Mouse (Mus musculus) midbrain, embryonic 13.5 days (tissue): ENCODE measurements at regions not wholly inside any gene's neighbourhood (a gene's known extent, or its start where the extent isn't known, plus 50 kb on each side); places are given as distances from the start of the nearest gene placed in this dataset.

Source experiments
- ATAC-seq: fragments of 200-750 bp; cut with Nextera tagmentation; 2 replicates; pipeline ENCODE4 v1.8.0; 2017; ENCODE audit warnings: mild to moderate bottlenecking, moderate TSS enrichment, moderate library complexity
- H3K27ac ChIP-seq: fragments of 300-500 bp; sonication (generic); 2 replicates; pipeline ENCODE4 v1.5.1; 2015; ENCODE audit warnings: inconsistent platforms, mild to moderate bottlenecking, moderate library complexity
- H3K27me3 ChIP-seq: fragments of 300-500 bp; sonication (generic); 2 replicates; pipeline ENCODE4 v1.6.1; 2015; ENCODE audit warnings: mild to moderate bottlenecking, inconsistent platforms
- H3K36me3 ChIP-seq: fragments of 300-500 bp; sonication (generic); 2 replicates; pipeline ENCODE4 v1.6.1; 2015; ENCODE audit warnings: mild to moderate bottlenecking, inconsistent platforms
- H3K4me1 ChIP-seq: fragments of 300-500 bp; sonication (generic); replicated peaks from 2 replicates; pipeline ENCODE4 v1.6.1; 2015; ENCODE audit warnings: inconsistent platforms
- H3K4me2 ChIP-seq: fragments of 300-500 bp; sonication (generic); replicated peaks from 2 replicates; pipeline ENCODE4 v1.6.1; 2015; ENCODE audit warnings: moderate library complexity, mild to moderate bottlenecking, inconsistent platforms
- H3K4me3 ChIP-seq: fragments of 300-500 bp; sonication (generic); replicated peaks from 2 replicates; pipeline ENCODE4 v1.5.1; 2015; ENCODE audit warnings: mild to moderate bottlenecking, inconsistent platforms
- H3K9ac ChIP-seq: fragments of 300-500 bp; sonication (generic); replicated peaks from 2 replicates; pipeline ENCODE4 v1.6.1; 2015; ENCODE audit warnings: mild to moderate bottlenecking, inconsistent platforms
- H3K9me3 ChIP-seq: fragments of 300-500 bp; sonication (generic); 2 replicates; pipeline ENCODE4 v1.6.1; 2016; ENCODE audit warnings: mild to moderate bottlenecking, inconsistent platforms
- whole genome bisulfite sequencing: fragments of 180-500 bp; shearing (Covaris S2); methylation state at CpG from one replicate; pipeline ENCODE4 v1.1.7; 2015; 5-methylcytosine and 5-hydroxymethylcytosine counted together

DNA sequence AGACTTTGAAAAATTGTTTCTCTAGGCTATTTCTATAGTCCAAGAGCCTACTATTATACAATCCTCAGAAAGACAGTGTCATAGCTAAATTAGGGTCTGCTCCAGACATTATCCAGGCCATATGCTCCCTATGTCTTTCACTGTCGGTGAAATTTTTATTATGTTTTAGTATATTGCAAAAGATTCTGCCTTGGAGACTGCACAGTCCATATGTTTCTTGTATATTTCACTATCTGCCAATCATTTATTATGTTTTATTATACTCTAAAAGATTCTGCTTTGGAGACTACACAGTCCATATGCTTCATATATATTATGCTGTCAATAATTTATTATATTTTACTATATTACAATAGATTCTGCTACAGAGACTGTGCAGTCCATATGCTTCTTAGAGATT lies 564.3 kb upstream of the 4931417E11Rik start:
- WGBS = 88% methylated on average over 1 of the region's 1 CpGs

DNA sequence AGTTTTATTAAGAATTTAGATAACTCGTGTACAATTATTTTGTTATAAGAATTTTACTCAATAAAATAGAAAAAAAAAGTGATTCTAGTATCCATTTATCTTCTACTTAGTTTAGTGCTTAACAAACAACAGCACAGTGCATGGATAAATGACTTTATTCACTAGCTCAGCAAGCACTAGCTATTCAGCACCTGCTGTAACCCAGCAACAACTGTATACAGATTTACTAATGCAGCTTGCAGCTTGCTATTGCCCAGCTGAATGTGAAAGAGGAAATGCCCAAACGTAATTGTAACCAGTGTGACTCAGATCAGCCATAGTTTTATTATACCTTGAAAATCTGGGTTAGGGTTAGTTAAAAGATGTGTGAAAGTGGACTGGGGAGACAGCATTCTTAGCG lies 547.6 kb upstream of the 4931417E11Rik start:
- Histone ChIP-seq H3K4me1 (no peaks in the 10 kb centered on the region), H3K36me3 (no peaks in the 10 kb centered on the region), H3K4me3 (no peak overlapping the region), H3K9ac (no peak overlapping the region), H3K4me2 (no peak overlapping the region), H3K27me3 (no peaks in the 10 kb centered on the region), H3K27ac (no peak overlapping the region), H3K9me3 (no peaks in the 10 kb centered on the region)
- no peak for ATAC-seq
- 62% methylated on average over 3 of the region's 3 CpGs for WGBS

More for the DNA sequence above, 564.3 kb upstream of the 4931417E11Rik start:
- H3K9me3 ChIP-seq = no peaks in the 10 kb centered on the region
- no peaks in the 10 kb centered on the region for H3K4me1 ChIP-seq
- H3K27me3 ChIP-seq = no peaks in the 10 kb centered on the region
- no peak overlapping the region for H3K27ac ChIP-seq
- H3K4me2 ChIP-seq = no peak overlapping the region
- no peak for ATAC-seq
- no peak overlapping the region for H3K4me3 ChIP-seq
- H3K9ac ChIP-seq = no peak overlapping the region
- no peaks in the 10 kb centered on the region for H3K36me3 ChIP-seq

GRCm38 (mm10) chr6:73981742-73982141 lies 512.3 kb upstream of the 4931417E11Rik start:
- 91% methylated on average over 4 of the region's 4 CpGs for WGBS

DNA sequence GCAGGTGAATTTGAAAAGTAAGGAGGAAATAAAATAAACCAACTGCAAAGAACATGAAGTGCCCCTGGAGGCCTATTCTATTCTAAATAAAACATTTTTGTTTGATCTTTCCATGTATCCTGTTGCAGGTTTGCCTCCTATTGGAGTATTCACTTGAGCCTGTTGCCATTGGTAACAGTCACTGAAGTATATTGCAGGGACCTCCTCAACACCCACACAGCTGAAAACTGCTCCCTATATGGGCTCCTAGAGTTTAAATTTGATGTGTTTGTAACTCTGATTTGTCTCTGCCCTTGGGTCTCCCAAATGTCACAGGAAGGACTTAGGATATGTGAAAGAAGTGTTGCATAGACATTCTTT lies 480.4 kb upstream of the 4931417E11Rik start:
- Histone ChIP-seq H3K4me2 (no peak overlapping the region), H3K4me3 (no peak overlapping the region), H3K36me3 (no peaks in the 10 kb centered on the region), H3K27me3 (no peaks in the 10 kb centered on the region), H3K9ac (no peak overlapping the region), H3K27ac (no peak overlapping the region), H3K4me1 (no peaks in the 10 kb centered on the region), H3K9me3 (no peaks in the 10 kb centered on the region)
- no peak for ATAC-seq

More at GRCm38 (mm10) chr6:73981742-73982141, 512.3 kb upstream of the 4931417E11Rik start:
- Histone ChIP-seq H3K4me2 (no peak overlapping the region), H3K27ac (no peak overlapping the region), H3K36me3 (no peaks in the 10 kb centered on the region), H3K27me3 (no peaks in the 10 kb centered on the region), H3K4me3 (no peak overlapping the region), H3K4me1 (no peaks in the 10 kb centered on the region), H3K9me3 (no peaks in the 10 kb centered on the region), H3K9ac (no peak overlapping the region)
- no peak for ATAC-seq

GRCm38 (mm10) chr6:73949121-73949933 lies 479.9 kb upstream of the 4931417E11Rik start:
- WGBS = 78% methylated on average over 5 of the region's 5 CpGs

GRCm38 (mm10) chr6:73913426-73914404 lies 444.2 kb upstream of the 4931417E11Rik start:
- 48% methylated on average over 2 of the region's 2 CpGs for WGBS
- no peaks in the 10 kb centered on the region for H3K27me3 ChIP-seq
- no peak overlapping the region for H3K27ac ChIP-seq
- H3K36me3 ChIP-seq = no peaks in the 10 kb centered on the region
- H3K9ac ChIP-seq = no peak overlapping the region
- no peaks in the 10 kb centered on the region for H3K4me1 ChIP-seq
- H3K4me2 ChIP-seq = no peak overlapping the region
- H3K4me3 ChIP-seq = no peak overlapping the region
- H3K9me3 ChIP-seq = no peaks in the 10 kb centered on the region
- peak; percentile 74 for ATAC-seq

More at GRCm38 (mm10) chr6:73949121-73949933, 479.9 kb upstream of the 4931417E11Rik start:
- Histone ChIP-seq H3K9me3 (no peaks in the 10 kb centered on the region), H3K4me2 (no peak overlapping the region), H3K27ac (no peak overlapping the region), H3K4me1 (no peaks in the 10 kb centered on the region), H3K36me3 (no peaks in the 10 kb centered on the region), H3K4me3 (no peak overlapping the region), H3K27me3 (no peaks in the 10 kb centered on the region), H3K9ac (no peak overlapping the region)
- no peak for ATAC-seq

DNA sequence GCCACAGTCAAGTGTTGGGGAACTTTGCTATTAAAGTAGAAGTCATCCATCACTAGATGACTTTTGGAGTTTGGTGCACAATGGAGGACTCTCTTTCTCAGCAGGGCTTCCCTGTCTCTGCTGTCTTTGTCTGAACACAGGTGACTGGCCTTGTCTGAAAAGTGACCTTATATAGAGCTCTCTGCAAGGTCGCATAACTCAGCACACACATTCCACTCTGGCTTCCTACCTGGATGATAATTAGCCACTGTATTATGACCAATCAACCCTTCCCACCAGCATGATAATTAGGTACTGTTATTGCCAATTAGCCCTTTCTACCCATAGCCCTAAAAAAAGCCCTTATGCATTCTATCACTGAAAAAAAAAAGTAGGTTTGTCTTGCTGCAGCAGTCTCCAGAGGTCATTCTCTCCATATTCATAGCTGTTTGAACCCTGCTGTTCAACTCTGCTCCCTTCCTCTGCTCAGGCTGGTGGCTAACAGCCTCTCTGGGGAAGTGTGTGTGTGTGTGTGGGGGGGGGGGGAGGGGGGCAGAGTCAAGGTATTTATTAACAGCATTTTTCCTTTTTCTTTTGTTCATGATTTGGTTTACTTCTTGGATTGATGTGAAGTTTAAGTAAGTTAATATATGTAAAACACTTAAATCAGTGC lies 419.8 kb upstream of the 4931417E11Rik start:
- Histone ChIP-seq H3K4me3 (no peak overlapping the region), H3K4me2 (no peak overlapping the region), H3K4me1 (no peaks in the 10 kb centered on the region), H3K27me3 (no peaks in the 10 kb centered on the region), H3K36me3 (no peaks in the 10 kb centered on the region), H3K27ac (no peak overlapping the region), H3K9me3 (no peaks in the 10 kb centered on the region), H3K9ac (no peak overlapping the region)
- ATAC-seq = peak; percentile 67; the same call in 1 of the 2 replicates
- 88% methylated on average over 1 of the region's 1 CpGs for WGBS

- Histone ChIP-seq H3K4me2 (no peak overlapping the region), H3K9ac (no peak overlapping the region)
- 66% methylated on average over 3 of the region's 3 CpGs for WGBS
These were observed 409.2 kb upstream of the 4931417E11Rik start for GRCm38 (mm10) chr6:73878662-73879061.

DNA sequence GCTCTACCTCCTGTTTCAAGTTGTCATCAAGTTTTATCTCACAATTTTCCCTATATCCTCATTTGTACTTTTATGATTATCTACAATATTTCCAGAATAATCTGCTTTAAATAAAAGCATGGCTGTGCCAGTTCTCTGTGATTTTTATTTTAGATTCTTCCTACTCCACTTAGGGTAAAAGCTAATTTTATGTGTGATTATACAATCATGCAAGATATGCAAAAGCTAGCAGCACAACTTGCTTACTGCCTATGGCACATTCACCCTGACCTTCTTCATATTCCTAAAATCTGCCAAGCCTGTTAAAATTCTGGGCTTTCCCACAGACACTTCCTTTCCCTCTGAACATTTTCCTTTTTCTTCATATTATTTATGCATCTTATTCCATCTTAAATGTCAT lies 399.2 kb upstream of the 4931417E11Rik start:
- H3K36me3 ChIP-seq = no peaks in the 10 kb centered on the region
- no peak for ATAC-seq
- H3K27me3 ChIP-seq = no peaks in the 10 kb centered on the region
- H3K27ac ChIP-seq = no peak overlapping the region
- H3K4me3 ChIP-seq = no peak overlapping the region
- H3K9ac ChIP-seq = no peak overlapping the region
- no peaks in the 10 kb centered on the region for H3K4me1 ChIP-seq
- H3K4me2 ChIP-seq = no peak overlapping the region
- H3K9me3 ChIP-seq = no peaks in the 10 kb centered on the region

More at GRCm38 (mm10) chr6:73878662-73879061, 409.2 kb upstream of the 4931417E11Rik start:
- H3K4me1 ChIP-seq = no peaks in the 10 kb centered on the region
- ATAC-seq = no peak
- H3K4me3 ChIP-seq = no peak overlapping the region
- H3K36me3 ChIP-seq = no peaks in the 10 kb centered on the region
- H3K27me3 ChIP-seq = no peaks in the 10 kb centered on the region
- H3K9me3 ChIP-seq = peaks cover 8% of the 10 kb centered on the region; the same call in 1 of the 2 replicates
- no peak overlapping the region for H3K27ac ChIP-seq
